Mouse (Mus musculus): ENCODE results near the gene Gm34653. TPM values are rescaled to one million over a fixed set of nuclear protein-coding genes. Genes with fewer than 3 reads are reported as not detected.
"Not testable (repeated sequence)": the region's sequence is repeated elsewhere in the genome, so short reads cannot be mapped to it uniquely, and the experiment has no call there.

The Gm34653 gene
- polyA plus RNA-seq, 1 experiment, result not detected

DNA sequence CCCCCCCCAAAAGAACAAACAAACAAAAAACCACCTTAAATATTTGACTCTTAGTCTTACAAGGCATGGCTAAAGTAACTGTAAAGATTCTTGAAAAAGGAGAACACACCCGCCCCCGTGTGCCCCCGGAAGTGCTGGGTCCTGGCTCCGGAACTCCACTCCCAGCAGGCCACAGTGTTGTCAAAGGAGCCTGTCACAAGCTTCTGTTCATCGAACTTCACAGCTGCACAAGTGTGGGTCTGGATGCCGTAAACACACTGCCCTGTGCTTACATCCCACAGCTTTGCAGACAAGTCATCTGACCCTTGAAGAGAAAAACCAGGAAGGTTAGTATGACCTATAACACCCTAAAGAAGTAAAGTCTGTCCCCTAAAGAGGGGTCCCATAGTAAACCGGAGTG, 20.1 kb upstream of the Gm34653 start:
- TF ChIP-seq CTCF (IDR thresholded peaks at IDR 0.05; ENCODE audit: borderline replicate concordance, insufficient read depth, low read length) (no peak), POLR2A (IDR thresholded peaks at IDR 0.05; ENCODE audit: low read depth, low read length) (no peak)
- Histone ChIP-seq H3K4me1 (ENCODE audit: control insufficient read depth, insufficient read depth, low read length) (0 out of 2 replicates have a peak, but pooled peaks cover 3% of the 10 kb centered on the region), H3K4me3 (ENCODE audit: insufficient read depth, low read length) (no peak overlapping the region), H3K27ac (ENCODE audit: insufficient read depth, low read length) (no peak overlapping the region)

DNA sequence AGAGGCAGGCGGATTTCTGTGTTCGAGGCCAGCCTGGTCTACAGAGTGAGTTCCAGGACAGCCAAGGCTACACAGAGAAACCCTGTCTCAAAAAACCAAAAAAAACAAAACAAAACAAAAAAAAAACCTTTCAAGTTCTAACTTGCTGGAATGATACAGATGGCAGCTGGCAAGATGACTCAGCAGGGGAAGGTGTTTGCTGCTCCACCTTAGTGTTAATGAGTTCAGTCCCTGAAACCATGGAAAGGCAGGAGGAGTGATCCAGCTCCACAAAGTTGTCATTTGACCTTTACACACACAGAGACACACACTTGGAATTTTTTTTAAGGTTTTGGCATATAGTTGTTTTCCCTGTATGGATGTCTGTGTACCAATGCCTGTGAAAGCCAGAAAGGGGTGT, 16.9 kb upstream of the Gm34653 start:
- not testable (repeated sequence) for H3K27ac ChIP-seq (ENCODE audit: insufficient read depth, low read length); H3K4me3 ChIP-seq (ENCODE audit: insufficient read depth, low read length); H3K4me1 ChIP-seq (ENCODE audit: control insufficient read depth, insufficient read depth, low read length)

GRCm38 (mm10) chr2:34818492-34818891, 14.3 kb upstream of the Gm34653 start:
- no peak overlapping the region for H3K4me3 ChIP-seq (ENCODE audit: insufficient read depth, low read length)
- H3K27ac ChIP-seq (ENCODE audit: insufficient read depth, low read length), result no peak overlapping the region
- TF ChIP-seq POLR2A (IDR thresholded peaks at IDR 0.05; ENCODE audit: low read depth, low read length) (no peak), CTCF (IDR thresholded peaks at IDR 0.05; ENCODE audit: borderline replicate concordance, insufficient read depth, low read length) (no peak)
- H3K4me1 ChIP-seq (ENCODE audit: control insufficient read depth, insufficient read depth, low read length), result no peaks in the 10 kb centered on the region

DNA sequence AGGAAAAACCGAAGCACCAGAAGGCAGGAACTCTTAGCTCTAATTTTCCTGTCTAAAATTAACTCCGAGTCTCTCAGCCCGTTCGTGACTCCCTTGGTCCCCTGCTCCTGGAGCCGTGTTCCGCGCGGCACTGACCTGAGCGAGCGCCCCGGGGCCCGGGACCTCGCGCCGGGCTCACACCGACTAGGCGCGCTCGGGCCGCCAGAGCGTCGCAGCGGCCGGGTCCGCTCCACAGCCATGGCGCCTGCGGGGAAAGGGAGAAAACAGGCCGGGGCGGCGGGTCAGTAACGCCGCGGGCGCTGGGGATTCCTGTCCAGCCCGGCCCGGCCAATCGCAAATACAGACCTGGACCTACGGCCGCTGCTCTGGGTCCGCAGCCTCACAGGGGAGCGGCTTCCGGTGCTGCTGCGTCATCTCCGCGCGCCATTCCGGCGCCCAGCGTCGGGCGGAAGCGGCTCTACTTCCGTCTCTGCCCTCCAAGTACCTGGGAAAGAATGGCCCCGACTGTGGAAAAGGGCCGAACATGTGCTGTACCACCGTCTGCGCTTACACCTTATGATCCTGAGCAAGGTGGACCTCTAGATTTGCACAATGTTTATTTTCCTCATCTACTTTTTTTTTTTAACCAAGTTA, 6.9 kb upstream of the Gm34653 start, which contains the start of gene Fbxw2:
TSS of gene Fbxw2 (minus strand) at position 485 of the 633 bp plus-strand sequence.
- TF ChIP-seq POLR2A (IDR thresholded peaks at IDR 0.05; ENCODE audit: low read depth, low read length) (peak; percentile 85), CTCF (IDR thresholded peaks at IDR 0.05; ENCODE audit: borderline replicate concordance, insufficient read depth, low read length) (no peak)
- Histone ChIP-seq H3K27ac (ENCODE audit: insufficient read depth, low read length) (peak within 1 kb of the TSS; percentile 14; the same call in 1 of the 2 replicates), H3K4me1 (ENCODE audit: control insufficient read depth, insufficient read depth, low read length) (peaks cover 3% of the 10 kb centered on the region; the same call in 1 of the 2 replicates), H3K4me3 (ENCODE audit: insufficient read depth, low read length) (peak within 1 kb of the TSS; percentile 86)

- Histone ChIP-seq H3K4me1 (ENCODE audit: control insufficient read depth, insufficient read depth, low read length) (peaks cover 3% of the 10 kb centered on the region; the same call in 1 of the 2 replicates), H3K4me3 (ENCODE audit: insufficient read depth, low read length) (peak overlapping the region; percentile 86), H3K27ac (ENCODE audit: insufficient read depth, low read length) (no peak overlapping the region)
- TF ChIP-seq POLR2A (IDR thresholded peaks at IDR 0.05; ENCODE audit: low read depth, low read length) (peak; percentile 28; the same call in 1 of the 2 replicates), CTCF (IDR thresholded peaks at IDR 0.05; ENCODE audit: borderline replicate concordance, insufficient read depth, low read length) (no peak)
Measured at GRCm38 (mm10) chr2:34826460-34827231, 6.2 kb upstream of the Gm34653 start.

GRCm38 (mm10) chr2:34827591-34827990, 5.2 kb upstream of the Gm34653 start:
- no peak for TF ChIP-seq POLR2A (IDR thresholded peaks at IDR 0.05; ENCODE audit: low read depth, low read length)
- TF ChIP-seq CTCF (IDR thresholded peaks at IDR 0.05; ENCODE audit: borderline replicate concordance, insufficient read depth, low read length), result no peak
- no peak overlapping the region for H3K4me3 ChIP-seq (ENCODE audit: insufficient read depth, low read length)
- H3K27ac ChIP-seq (ENCODE audit: insufficient read depth, low read length), result no peak overlapping the region
- H3K4me1 ChIP-seq (ENCODE audit: control insufficient read depth, insufficient read depth, low read length), result peaks cover 3% of the 10 kb centered on the region; the same call in 1 of the 2 replicates

GRCm38 (mm10) chr2:34828026-34828425, 4.8 kb upstream of the Gm34653 start:
- H3K27ac ChIP-seq (ENCODE audit: insufficient read depth, low read length), result no peak overlapping the region
- H3K4me3 ChIP-seq (ENCODE audit: insufficient read depth, low read length), result no peak overlapping the region
- TF ChIP-seq POLR2A (IDR thresholded peaks at IDR 0.05; ENCODE audit: low read depth, low read length) (no peak), CTCF (IDR thresholded peaks at IDR 0.05; ENCODE audit: borderline replicate concordance, insufficient read depth, low read length) (no peak)
- H3K4me1 ChIP-seq (ENCODE audit: control insufficient read depth, insufficient read depth, low read length), result peaks cover 3% of the 10 kb centered on the region; the same call in 1 of the 2 replicates

- H3K4me3 ChIP-seq (ENCODE audit: insufficient read depth, low read length); H3K27ac ChIP-seq (ENCODE audit: insufficient read depth, low read length); H3K4me1 ChIP-seq (ENCODE audit: control insufficient read depth, insufficient read depth, low read length): not testable (repeated sequence)
Measured at GRCm38 (mm10) chr2:34830066-34830465, 2.7 kb upstream of the Gm34653 start.

DNA sequence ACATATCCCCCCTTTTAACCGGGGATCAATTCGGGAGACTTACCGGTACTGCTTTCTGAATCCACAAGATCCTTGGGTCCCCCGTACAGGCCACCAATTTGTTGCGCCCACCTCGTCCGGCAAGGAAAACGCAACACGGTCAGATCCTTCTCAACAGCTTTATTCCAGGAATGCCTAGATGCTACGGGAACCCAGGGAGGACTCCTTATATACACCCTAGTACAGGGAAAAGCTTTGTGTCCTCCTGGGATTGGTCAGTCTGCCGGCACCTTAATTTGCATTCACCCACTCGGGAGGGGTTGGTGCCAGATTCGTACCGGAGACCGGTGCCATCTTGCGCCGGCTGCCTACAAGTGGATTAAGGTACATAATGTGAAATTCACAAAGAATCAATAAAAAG, 817 bp downstream of the Gm34653 start:
- no peaks in the 10 kb centered on the region; the same call in 1 of the 2 replicates for H3K4me1 ChIP-seq (ENCODE audit: control insufficient read depth, insufficient read depth, low read length)
- no peak for TF ChIP-seq POLR2A (IDR thresholded peaks at IDR 0.05; ENCODE audit: low read depth, low read length)
- no peak for TF ChIP-seq CTCF (IDR thresholded peaks at IDR 0.05; ENCODE audit: borderline replicate concordance, insufficient read depth, low read length)
- H3K27ac ChIP-seq (ENCODE audit: insufficient read depth, low read length), result no peak overlapping the region
- H3K4me3 ChIP-seq (ENCODE audit: insufficient read depth, low read length), result no peak overlapping the region

- no peak overlapping the region for H3K27ac ChIP-seq (ENCODE audit: insufficient read depth, low read length)
- TF ChIP-seq POLR2A (IDR thresholded peaks at IDR 0.05; ENCODE audit: low read depth, low read length) (no peak), CTCF (IDR thresholded peaks at IDR 0.05; ENCODE audit: borderline replicate concordance, insufficient read depth, low read length) (no peak)
- H3K4me3 ChIP-seq (ENCODE audit: insufficient read depth, low read length), result no peak overlapping the region
- H3K4me1 ChIP-seq (ENCODE audit: control insufficient read depth, insufficient read depth, low read length), result no peaks in the 10 kb centered on the region; the same call in 1 of the 2 replicates
Measured at GRCm38 (mm10) chr2:34835669-34836068, 2.9 kb downstream of the Gm34653 start.
